Mouse (Mus musculus): ENCODE data around the gene Gm20604. TPM values are rescaled to one million over a fixed set of nuclear protein-coding genes. Genes with fewer than 3 reads are reported as not detected.

Gm20604 gene
- total and polyA plus RNA-seq, 3 experiments = 2.9 to 4.2 (median 3.8) TPM

GRCm38 (mm10) chr12:102704457-102705198, 53.8 kb downstream of the Gm20604 start, which contains the start of gene Itpk1:
Gene Itpk1 (minus strand): TSS chr12:102704930.
- no peak for TF ChIP-seq CTCF (IDR thresholded peaks at IDR 0.05)
- no peak for TF ChIP-seq EP300 (IDR thresholded peaks at IDR 0.05; ENCODE audit: insufficient read depth, low read depth, low read length)
- TF ChIP-seq POLR2A (IDR thresholded peaks at IDR 0.05; ENCODE audit: insufficient read depth, low read depth, low read length) = 0 out of 2 replicates have a peak, but pooled peaks have one; percentile 35
- intact Hi-C loops (cut with DNase I) = loop anchor here (2.0 to 10.0 kb wide), 5 partner anchors 32 to 360 kb away; partner anchors contain the start of genes Btbd7, Moap1 and Tmem251
- H3K9ac ChIP-seq (ENCODE audit: low read depth, low read length) = peak within 1 kb of the TSS; percentile 81
- peak within 1 kb of the TSS; percentile 89 for H3K27ac ChIP-seq
- DNase-seq = peak in 1 of 2 experiments; percentile 51
- 4% methylated on average over 99 of the region's 105 CpGs for WGBS
- H3K4me3 ChIP-seq = peak within 1 kb of the TSS; percentile 70
- H3K4me1 ChIP-seq (ENCODE audit: control insufficient read depth, insufficient read depth, low read length) = peaks cover 6% of the 10 kb centered on the region; the same call in 1 of the 2 replicates
- H3K79me2 ChIP-seq (replicated peaks; ENCODE audit: control insufficient read depth, insufficient read depth, low read length) = no peaks in the 10 kb centered on the region
- no peaks in the 10 kb centered on the region for H3K36me3 ChIP-seq (ENCODE audit: control insufficient read depth, insufficient read depth, low read length)
- H3K27me3 ChIP-seq (ENCODE audit: control insufficient read depth, insufficient read depth, low read length) = no peaks in the 10 kb centered on the region

GRCm38 (mm10) chr12:102703921-102704408, 54.5 kb downstream of the Gm20604 start:
- H3K36me3 ChIP-seq (ENCODE audit: control insufficient read depth, insufficient read depth, low read length) = no peaks in the 10 kb centered on the region
- H3K9ac ChIP-seq (ENCODE audit: low read depth, low read length) = peak overlapping the region; percentile 59
- peak overlapping the region; percentile 70 for H3K27ac ChIP-seq
- H3K4me1 ChIP-seq (ENCODE audit: control insufficient read depth, insufficient read depth, low read length) = peaks cover 6% of the 10 kb centered on the region; the same call in 1 of the 2 replicates
- whole genome bisulfite sequencing = 26% methylated on average over 17 of the region's 17 CpGs
- TF ChIP-seq POLR2A (IDR thresholded peaks at IDR 0.05; ENCODE audit: insufficient read depth, low read depth, low read length) (no peak), CTCF (IDR thresholded peaks at IDR 0.05) (no peak), EP300 (IDR thresholded peaks at IDR 0.05; ENCODE audit: insufficient read depth, low read depth, low read length) (no peak)
- peak overlapping the region; percentile 67 for H3K4me3 ChIP-seq
- H3K27me3 ChIP-seq (ENCODE audit: control insufficient read depth, insufficient read depth, low read length) = no peaks in the 10 kb centered on the region
- no peaks in the 10 kb centered on the region for H3K79me2 ChIP-seq (replicated peaks; ENCODE audit: control insufficient read depth, insufficient read depth, low read length)
- intact Hi-C loops (cut with DNase I) = loop anchor here (2.0 to 10.0 kb wide), 4 partner anchors 31 to 361 kb away; partner anchors contain the start of gene Btbd7
- DNase-seq = no peak

GRCm38 (mm10) chr12:102703441-102703840, 55.0 kb downstream of the Gm20604 start:
- Histone ChIP-seq H3K79me2 (replicated peaks; ENCODE audit: control insufficient read depth, insufficient read depth, low read length) (no peaks in the 10 kb centered on the region), H3K4me3 (no peak overlapping the region), H3K4me1 (ENCODE audit: control insufficient read depth, insufficient read depth, low read length) (peaks cover 6% of the 10 kb centered on the region; the same call in 1 of the 2 replicates), H3K36me3 (ENCODE audit: control insufficient read depth, insufficient read depth, low read length) (no peaks in the 10 kb centered on the region), H3K9ac (ENCODE audit: low read depth, low read length) (no peak overlapping the region), H3K27ac (peak overlapping the region; percentile 62; the same call in 1 of the 2 replicates), H3K27me3 (ENCODE audit: control insufficient read depth, insufficient read depth, low read length) (no peaks in the 10 kb centered on the region)
- no peak for TF ChIP-seq EP300 (IDR thresholded peaks at IDR 0.05; ENCODE audit: insufficient read depth, low read depth, low read length)
- TF ChIP-seq CTCF (IDR thresholded peaks at IDR 0.05) = no peak
- TF ChIP-seq POLR2A (IDR thresholded peaks at IDR 0.05; ENCODE audit: insufficient read depth, low read depth, low read length) = no peak
- DNase-seq = no peak
- intact Hi-C loops (cut with DNase I) = loop anchor here (5.0 to 10.0 kb wide), 3 partner anchors 106 to 361 kb away; partner anchors contain the start of gene Btbd7
- whole genome bisulfite sequencing = 67% methylated on average over 6 of the region's 6 CpGs

- peak overlapping the region; percentile 40 for H3K9ac ChIP-seq (ENCODE audit: low read depth, low read length)
- WGBS = 20% methylated on average over 4 of the region's 4 CpGs
- H3K36me3 ChIP-seq (ENCODE audit: control insufficient read depth, insufficient read depth, low read length) = no peaks in the 10 kb centered on the region
- intact Hi-C loops (cut with DNase I) = loop anchor here (5.0 to 10.0 kb wide), 3 partner anchors 106 to 362 kb away; partner anchors contain the start of gene Btbd7
- TF ChIP-seq CTCF (IDR thresholded peaks at IDR 0.05) (peak; percentile 17; the same call in 1 of the 2 replicates), EP300 (IDR thresholded peaks at IDR 0.05; ENCODE audit: insufficient read depth, low read depth, low read length) (no peak), POLR2A (IDR thresholded peaks at IDR 0.05; ENCODE audit: insufficient read depth, low read depth, low read length) (no peak)
- H3K27ac ChIP-seq = peak overlapping the region; percentile 62; the same call in 1 of the 2 replicates
- H3K4me3 ChIP-seq = peak overlapping the region; percentile 13; the same call in 1 of the 2 replicates
- DNase-seq = no peak
- no peaks in the 10 kb centered on the region for H3K27me3 ChIP-seq (ENCODE audit: control insufficient read depth, insufficient read depth, low read length)
- no peaks in the 10 kb centered on the region for H3K79me2 ChIP-seq (replicated peaks; ENCODE audit: control insufficient read depth, insufficient read depth, low read length)
- peaks cover 6% of the 10 kb centered on the region; the same call in 1 of the 2 replicates for H3K4me1 ChIP-seq (ENCODE audit: control insufficient read depth, insufficient read depth, low read length)
Observed at GRCm38 (mm10) chr12:102703111-102703412, 55.4 kb downstream of the Gm20604 start.

GRCm38 (mm10) chr12:102702356-102703110, 55.9 kb downstream of the Gm20604 start:
- peak; percentile 70 to 74 for DNase-seq
- peaks cover 6% of the 10 kb centered on the region; the same call in 1 of the 2 replicates for H3K4me1 ChIP-seq (ENCODE audit: control insufficient read depth, insufficient read depth, low read length)
- no peaks in the 10 kb centered on the region for H3K27me3 ChIP-seq (ENCODE audit: control insufficient read depth, insufficient read depth, low read length)
- no peaks in the 10 kb centered on the region for H3K79me2 ChIP-seq (replicated peaks; ENCODE audit: control insufficient read depth, insufficient read depth, low read length)
- WGBS = 8% methylated on average over 15 of the region's 15 CpGs
- H3K27ac ChIP-seq = peak overlapping the region; percentile 62
- no peaks in the 10 kb centered on the region for H3K36me3 ChIP-seq (ENCODE audit: control insufficient read depth, insufficient read depth, low read length)
- peak overlapping the region; percentile 13; the same call in 1 of the 2 replicates for H3K4me3 ChIP-seq
- TF ChIP-seq CTCF (IDR thresholded peaks at IDR 0.05) (peak; percentile 81), POLR2A (IDR thresholded peaks at IDR 0.05; ENCODE audit: insufficient read depth, low read depth, low read length) (no peak)
- H3K9ac ChIP-seq (ENCODE audit: low read depth, low read length) = peak overlapping the region; percentile 40
- intact Hi-C loops (cut with DNase I) = loop anchor here (5.0 to 10.0 kb wide), 3 partner anchors 105 to 362 kb away; partner anchors contain the start of gene Btbd7
